Mouse (Mus musculus) Muller cell, postnatal 12 days (primary cell): ENCODE measurements around the gene Gm20917.
"Not testable (repeated sequence)": the region's sequence is repeated elsewhere in the genome, so short reads cannot be mapped to it uniquely, and the experiment has no call there.

ENCODE experiments used
- DNase-seq: peaks from one replicate; pipeline ENCODE4 v3.0.0-alpha.2; 2015; ENCODE audit errors: inconsistent ontology term

The Gm20917 gene

DNA sequence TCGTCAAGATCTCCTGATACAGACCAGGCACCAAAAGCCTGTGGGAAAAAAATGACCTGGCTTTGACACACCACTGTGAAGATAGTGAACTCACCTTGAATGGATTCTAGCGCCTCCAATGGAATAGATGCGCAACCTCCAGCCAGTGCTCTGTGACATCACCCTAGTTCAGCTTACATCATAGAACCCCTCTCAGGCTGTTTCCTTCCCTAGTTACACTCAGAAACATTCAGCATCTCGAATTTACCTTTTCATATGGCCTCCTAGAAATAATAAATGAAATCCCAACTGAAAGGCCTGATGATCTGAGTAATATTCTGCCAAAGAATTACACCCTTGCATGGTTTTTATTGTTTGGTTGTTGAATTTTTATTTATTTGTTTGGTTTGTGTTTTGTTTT, at the start of gene Gm20917:
Gene Gm20917, minus strand, starts transcription at position 101 of the 400 bp plus-strand sequence.
- not testable (repeated sequence) for DNase-seq
